Mouse (Mus musculus): Measurements from ENCODE around the gene Pym1.

Gene Pym1

DNA sequence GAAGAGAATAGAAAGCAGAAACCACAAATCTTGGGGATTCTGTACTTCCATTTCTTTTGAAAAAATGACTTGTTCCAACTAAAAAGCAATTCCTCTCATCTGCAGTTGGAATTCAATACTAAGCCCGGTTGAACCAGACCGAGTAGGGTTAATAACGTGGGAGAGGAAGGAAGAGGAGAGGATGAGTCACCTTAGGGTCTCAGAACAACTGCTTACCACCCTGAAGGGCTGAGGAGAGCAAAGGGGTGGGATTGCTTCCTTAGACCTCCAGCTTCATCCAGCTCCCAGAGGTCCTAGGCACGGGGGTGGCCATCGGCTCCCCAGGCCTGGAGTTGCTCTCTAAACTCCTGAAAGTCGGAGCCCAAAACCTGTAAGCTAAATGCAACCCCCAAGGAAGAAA lies 55.7 kb downstream of the Pym1 start:
- in situ Hi-C loops (cut with MboI; ENCODE audit: unreplicated experiment in 2 of 2), result loop anchor here (5.0 to 10.0 kb wide), 2 partner anchors 49 to 51 kb away; no protein-coding TSS in a partner anchor

DNA sequence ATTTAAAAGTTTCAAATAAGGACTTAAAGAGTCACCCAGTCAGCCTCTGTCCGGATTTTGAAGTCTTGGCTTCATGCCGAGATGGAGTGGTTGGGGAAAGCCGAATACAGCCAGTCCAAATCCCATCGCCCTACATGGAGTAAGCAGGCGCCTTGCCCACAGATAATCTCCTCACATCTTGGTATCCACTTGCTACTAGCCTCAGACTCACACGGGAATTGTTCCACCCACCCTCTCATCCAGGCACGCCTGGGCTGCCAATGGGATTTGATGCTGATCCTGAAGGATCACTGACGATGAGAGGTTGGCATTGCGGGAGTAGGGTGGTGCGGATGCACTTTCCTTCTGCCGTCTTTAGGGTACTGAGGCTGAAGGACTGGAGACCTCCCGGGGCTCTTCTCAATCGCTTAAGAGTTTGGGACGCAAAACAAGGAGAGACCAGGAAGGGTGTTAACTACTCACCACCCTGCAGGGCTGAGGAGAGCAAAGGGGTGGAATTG lies 56.1 kb downstream of the Pym1 start, which contains the start of gene Dnajc14:
Gene Dnajc14 (plus strand): TSS at position 292 of the 500 bp plus-strand sequence.
- in situ Hi-C loops (cut with MboI; ENCODE audit: unreplicated experiment in 2 of 2), result loop anchor here (5.0 to 10.0 kb wide), 2 partner anchors 49 to 52 kb away; no protein-coding TSS in a partner anchor

DNA sequence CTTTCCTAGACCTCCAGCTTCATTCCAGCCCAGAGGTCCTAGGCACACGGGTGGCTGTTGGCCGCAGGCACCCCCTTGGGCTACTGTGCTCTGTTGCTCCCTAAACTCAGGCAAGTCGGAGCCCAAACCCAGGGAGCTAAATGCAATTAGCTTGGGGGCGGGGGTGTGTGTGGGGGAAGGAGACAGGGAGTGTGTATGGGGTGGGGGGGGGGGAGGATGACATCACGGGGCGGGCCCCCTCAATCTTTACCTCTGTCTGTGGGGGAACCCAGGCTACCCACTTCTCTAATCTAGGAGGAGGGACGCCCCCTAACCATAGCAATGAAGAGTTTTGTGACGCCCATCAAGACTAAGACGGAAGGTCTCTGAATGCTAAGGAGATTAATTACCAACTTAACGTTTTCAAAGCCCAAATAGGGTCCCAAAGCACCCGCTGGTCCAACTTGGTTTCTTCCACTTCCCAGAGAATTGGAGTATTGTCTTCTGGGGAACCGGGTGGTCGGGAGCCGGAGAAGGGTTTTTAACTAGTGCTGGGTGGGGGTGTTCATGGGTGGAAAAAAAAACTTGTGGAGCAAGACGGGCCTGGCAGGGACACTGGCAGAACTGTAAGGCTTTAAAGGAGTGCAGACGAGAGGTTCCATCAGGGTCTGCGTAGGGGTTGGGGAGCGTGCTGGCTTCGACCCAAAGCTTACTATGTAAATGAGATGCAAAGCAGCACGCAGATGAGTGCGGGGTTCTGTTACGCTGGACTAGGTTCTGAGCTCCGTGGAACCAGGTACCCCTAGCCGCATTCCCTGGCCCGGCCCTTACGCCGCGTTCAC lies 56.8 kb downstream of the Pym1 start, which contains the start of gene Tmem198b:
Gene Tmem198b (minus strand): TSS at position 100 of the 821 bp plus-strand sequence.
- in situ Hi-C loops (cut with MboI; ENCODE audit: unreplicated experiment in 2 of 2), result loop anchor here (5.0 to 10.0 kb wide), 2 partner anchors 50 to 52 kb away; no protein-coding TSS in a partner anchor

DNA sequence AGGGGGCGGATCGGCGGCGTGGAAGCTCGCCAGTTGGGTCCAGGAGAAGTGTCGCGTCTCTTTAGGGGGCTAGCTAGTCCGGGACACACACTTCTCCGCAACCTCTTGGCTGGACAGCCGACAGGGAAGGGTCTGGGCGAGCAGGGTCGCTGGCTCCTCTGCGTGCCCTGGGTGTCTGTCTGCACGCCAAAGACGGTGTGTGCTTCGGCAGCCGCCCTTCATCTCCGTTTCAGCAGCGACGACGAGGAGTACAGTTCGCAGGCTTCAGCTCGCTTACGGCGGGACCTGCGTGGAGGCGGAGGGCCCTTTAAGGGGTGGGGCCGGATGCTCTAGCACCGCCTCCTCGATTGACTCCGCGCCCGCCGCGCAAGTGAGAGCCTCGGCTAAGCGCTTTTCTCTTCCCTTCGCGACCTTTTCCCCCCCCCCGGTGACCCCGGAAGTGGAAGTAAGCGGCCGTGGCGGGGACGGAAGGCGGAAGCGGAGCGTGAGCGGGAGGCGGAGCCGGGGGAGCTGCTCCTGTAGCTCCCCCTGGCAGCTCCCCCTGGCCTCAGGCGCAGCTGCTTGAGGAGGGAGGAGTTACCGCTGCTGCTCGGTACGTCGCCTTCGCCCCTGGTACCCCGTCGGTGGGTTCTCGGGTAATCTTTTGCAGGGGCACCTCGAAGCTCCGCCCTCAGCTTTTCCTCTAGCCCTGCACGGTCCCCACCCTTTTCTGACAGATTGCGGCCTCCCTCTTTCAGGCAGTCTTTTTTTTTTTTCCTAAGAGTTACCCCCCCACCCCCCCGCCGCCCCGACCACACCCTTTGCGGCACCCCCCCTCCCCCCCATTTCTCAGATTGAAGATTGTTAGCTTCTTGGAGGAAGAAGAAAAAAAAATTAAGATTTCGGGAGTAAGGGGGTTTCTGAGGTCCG lies 57.7 kb downstream of the Pym1 start:
- in situ Hi-C loops (cut with MboI; ENCODE audit: unreplicated experiment in 2 of 2), result loop anchor here in 1 of 2 experiments (10.0 kb wide), 1 partner anchor 51 kb away; no protein-coding TSS in a partner anchor

GRCm38 (mm10) chr10:128806086-128806485 lies 58.4 kb downstream of the Pym1 start:
- in situ Hi-C loops (cut with MboI; ENCODE audit: unreplicated experiment in 2 of 2), result loop anchor here in 1 of 2 experiments (10.0 kb wide), 1 partner anchor 51 kb away; no protein-coding TSS in a partner anchor

DNA sequence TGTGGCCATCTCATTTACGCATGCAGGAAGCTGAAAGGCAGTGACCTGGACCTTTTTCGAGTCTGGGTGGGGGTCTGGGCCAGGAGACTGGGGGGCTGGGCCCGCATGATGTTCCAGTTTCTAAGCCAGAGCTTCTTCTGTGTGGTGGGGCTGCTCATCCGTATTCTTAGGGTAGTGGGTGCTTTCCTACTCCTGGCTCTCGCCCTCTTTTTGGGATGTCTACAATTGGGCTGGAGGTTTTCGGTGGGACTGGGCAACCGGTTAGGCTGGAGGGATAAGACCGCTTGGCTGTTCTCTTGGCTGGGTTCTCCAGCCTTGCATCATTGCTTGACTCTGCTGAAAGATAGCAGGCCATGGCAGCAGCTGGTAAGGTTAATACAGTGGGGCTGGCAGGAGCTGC lies 59.3 kb downstream of the Pym1 start:
- in situ Hi-C loops (cut with MboI; ENCODE audit: unreplicated experiment in 2 of 2), result loop anchor here in 1 of 2 experiments (10.0 kb wide), 1 partner anchor 52 kb away; no protein-coding TSS in a partner anchor

All from v-Abl transformed pro-B cells (cell line).